Mouse (Mus musculus) brain, embryonic 14.5 days (tissue): Measurements from ENCODE around the gene Fam136a.

ENCODE experiments used
- CTCF ChIP-seq: fragments of 200-500 bp; IDR thresholded peaks from 2 replicates; pipeline ENCODE4 v1.5.1; 2012; ENCODE audit warnings: inconsistent platforms, mild to moderate bottlenecking, moderate library complexity, borderline replicate concordance; ENCODE audit not compliant: insufficient read depth, insufficient read length; ENCODE audit errors: extremely low read depth
- POLR2A ChIP-seq: fragments of 200-500 bp; IDR thresholded peaks from 2 replicates; pipeline ENCODE4 v1.6.1; 2012; ENCODE audit warnings: mild to moderate bottlenecking, inconsistent platforms, borderline replicate concordance; ENCODE audit not compliant: poor library complexity, insufficient read depth, insufficient read length, severe bottlenecking; ENCODE audit errors: extremely low read depth

DNA sequence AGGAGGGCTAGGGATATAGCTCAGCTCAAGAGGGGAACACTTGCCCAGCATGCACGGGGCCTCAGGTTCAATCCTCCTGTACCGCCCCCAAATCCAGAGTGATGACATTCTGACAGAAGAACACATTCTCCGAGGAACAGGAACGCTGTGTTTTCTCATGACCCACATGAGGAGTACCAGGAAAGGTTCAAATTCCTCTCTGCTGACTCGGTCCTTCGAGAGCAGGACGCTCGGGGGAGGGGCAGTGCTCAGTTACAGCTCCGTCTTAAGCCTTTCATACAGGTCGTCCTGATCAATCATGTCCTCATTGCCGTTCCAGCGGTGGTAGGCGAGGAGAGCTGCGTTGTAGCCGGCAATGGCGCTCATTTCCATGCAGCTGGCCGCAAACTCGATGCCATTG is 23.0 kb downstream of the Fam136a start:
- TF ChIP-seq CTCF: no peak
- no peak for TF ChIP-seq POLR2A
